Mouse (Mus musculus) CH12.LX (cell line): ENCODE results near the gene Spib. TPM values are rescaled to one million over a fixed set of nuclear protein-coding genes. Genes with fewer than 3 reads are reported as not detected.

Experiments
- DNase-seq: peaks from one replicate; pipeline ENCODE4 v3.0.0-alpha.2; 2013; ENCODE audit errors: extremely low read depth
- H3K27ac ChIP-seq: 2 replicates; pipeline ENCODE4 v1.5.1; 2012; ENCODE audit warnings: low read depth, mild to moderate bottlenecking, control low read depth, moderate library complexity; ENCODE audit not compliant: insufficient read depth
- H3K27me3 ChIP-seq: replicated peaks from 2 replicates; pipeline ENCODE3; 2012; ENCODE audit warnings: inconsistent platforms
- H3K36me3 ChIP-seq, 2 experiments: replicated peaks in 1 of 2; 2 replicates each; pipeline versions ENCODE3 to v1.6.1; 2012; ENCODE audit warnings: inconsistent platforms in 1 of 2, low read length in 1 of 2, mild to moderate bottlenecking in 1 of 2, mixed read lengths in 1 of 2, moderate library complexity in 1 of 2; ENCODE audit not compliant: control insufficient read depth in 1 of 2, insufficient read depth in 1 of 2
- H3K4me1 ChIP-seq, 2 experiments: 2 replicates each; pipeline ENCODE4 v1.6.1; 2012; ENCODE audit warnings: inconsistent platforms in 1 of 2, moderate library complexity in 1 of 2; ENCODE audit not compliant: insufficient read depth in 2 of 2, control insufficient read depth in 1 of 2
- H3K4me2 ChIP-seq: 2 replicates; pipeline ENCODE4 v1.6.1; 2012; ENCODE audit warnings: low read depth, mild to moderate bottlenecking, control low read depth; ENCODE audit not compliant: poor library complexity, insufficient read depth, severe bottlenecking
- H3K4me3 ChIP-seq, 3 experiments: fragments of 150-350 bp in 1 of 3; sonication (generic) in 1 of 3; replicated peaks in 1 of 3; 2 replicates each; pipeline versions ENCODE3 to v1.5.1; 2011 to 2012; ENCODE audit warnings: low read depth in 2 of 3, low read length in 2 of 3, mild to moderate bottlenecking in 2 of 3, moderate library complexity in 2 of 3, control low read depth in 1 of 3, improper control_type of control experiment in 1 of 3, inconsistent platforms in 1 of 3, mixed read lengths in 1 of 3; ENCODE audit not compliant: poor library complexity in 1 of 3
- H3K79me2 ChIP-seq: replicated peaks from 2 replicates; pipeline ENCODE4 v1.6.1; 2012; ENCODE audit warnings: mild to moderate bottlenecking, moderate library complexity; ENCODE audit not compliant: control insufficient read depth, poor library complexity, insufficient read depth, severe bottlenecking; ENCODE audit errors: extremely low read depth
- H3K9ac ChIP-seq: 2 replicates; pipeline ENCODE4 v1.6.1; 2012; ENCODE audit warnings: low read depth, mild to moderate bottlenecking, control low read depth, moderate library complexity; ENCODE audit not compliant: insufficient read depth
- H3K9me3 ChIP-seq: replicated peaks from 2 replicates; pipeline ENCODE3; 2012; ENCODE audit warnings: low read length, inconsistent platforms, mixed read lengths
- BHLHE40 ChIP-seq: IDR thresholded peaks from 2 replicates; pipeline ENCODE4 v1.6.1; 2011; ENCODE audit warnings: mild to moderate bottlenecking, low read depth, low read length, improper control_type of control experiment
- CHD1 ChIP-seq: IDR thresholded peaks from 2 replicates; pipeline ENCODE4 v1.6.1; 2012; ENCODE audit warnings: low read depth, low read length, improper control_type of control experiment, inconsistent platforms
- CHD2 ChIP-seq: IDR thresholded peaks from 2 replicates; pipeline ENCODE4 v1.6.1; 2011; ENCODE audit warnings: low read length, improper control_type of control experiment
- CTCF ChIP-seq, 2 experiments: IDR thresholded peaks in 1 of 2; conservative IDR thresholded peaks in 1 of 2; 2 replicates each; pipeline ENCODE4 v1.5.1; 2011 to 2012; ENCODE audit warnings: low read depth in 2 of 2, low read length in 2 of 2, improper control_type of control experiment in 1 of 2, inconsistent platforms in 1 of 2, mild to moderate bottlenecking in 1 of 2, moderate library complexity in 1 of 2
- E2F4 ChIP-seq: IDR thresholded peaks from 2 replicates; pipeline ENCODE4 v1.6.1; 2011; ENCODE audit warnings: low read depth, low read length, improper control_type of control experiment; ENCODE audit not compliant: insufficient replicate concordance
- ELF1 ChIP-seq: IDR thresholded peaks from 2 replicates; pipeline ENCODE4 v1.6.1; 2014; ENCODE audit warnings: low read depth, mild to moderate bottlenecking, inconsistent platforms, low read length, improper control_type of control experiment
- EP300 ChIP-seq: IDR thresholded peaks from 2 replicates; pipeline ENCODE4 v1.6.1; 2011; ENCODE audit warnings: low read length, improper control_type of control experiment
- ETS1 ChIP-seq: conservative IDR thresholded peaks from 2 replicates; pipeline ENCODE4 v1.6.1; 2012; ENCODE audit warnings: low read depth, mild to moderate bottlenecking, inconsistent platforms, low read length, improper control_type of control experiment, moderate library complexity
- GABPA ChIP-seq: IDR thresholded peaks from 2 replicates; pipeline ENCODE4 v1.6.1; 2012; ENCODE audit warnings: low read depth, low read length, improper control_type of control experiment, inconsistent platforms; ENCODE audit not compliant: insufficient replicate concordance
- HCFC1 ChIP-seq: IDR thresholded peaks from 2 replicates; pipeline ENCODE4 v1.6.1; 2012; ENCODE audit warnings: low read depth, mild to moderate bottlenecking, inconsistent platforms, low read length, improper control_type of control experiment
- IRF4 ChIP-seq: IDR thresholded peaks from 2 replicates; pipeline ENCODE4 v1.6.1; 2014; ENCODE audit warnings: low read depth, mild to moderate bottlenecking, inconsistent platforms, low read length, improper control_type of control experiment
- JUN ChIP-seq: IDR thresholded peaks from 2 replicates; pipeline ENCODE4 v1.6.1; 2011; ENCODE audit warnings: low read depth, mild to moderate bottlenecking, low read length, improper control_type of control experiment, moderate library complexity; ENCODE audit not compliant: insufficient read depth
- JUND ChIP-seq: conservative IDR thresholded peaks from 2 replicates; pipeline ENCODE4 v1.6.1; 2011; ENCODE audit warnings: low read depth, low read length, improper control_type of control experiment
- KAT2A ChIP-seq: IDR thresholded peaks from 2 replicates; pipeline ENCODE4 v1.6.1; 2012; ENCODE audit warnings: low read length, improper control_type of control experiment, inconsistent platforms; ENCODE audit not compliant: insufficient replicate concordance
- MAFK ChIP-seq: IDR thresholded peaks from 2 replicates; pipeline ENCODE4 v1.6.1; 2011; ENCODE audit warnings: low read length, improper control_type of control experiment; ENCODE audit not compliant: insufficient replicate concordance
- MAX ChIP-seq: IDR thresholded peaks from 2 replicates; pipeline ENCODE4 v1.6.1; 2011; ENCODE audit warnings: low read length, improper control_type of control experiment
- MAZ ChIP-seq: IDR thresholded peaks from 2 replicates; pipeline ENCODE4 v1.6.1; 2012; ENCODE audit warnings: low read depth, mild to moderate bottlenecking, inconsistent platforms, low read length, improper control_type of control experiment, moderate library complexity
- MEF2A ChIP-seq: IDR thresholded peaks from 2 replicates; pipeline ENCODE4 v1.6.1; 2014; ENCODE audit warnings: low read depth, mild to moderate bottlenecking, inconsistent platforms, low read length, improper control_type of control experiment, borderline replicate concordance
- MXI1 ChIP-seq: IDR thresholded peaks from 2 replicates; pipeline ENCODE4 v1.6.1; 2011; ENCODE audit warnings: mild to moderate bottlenecking, low read depth, low read length, improper control_type of control experiment
- MYC ChIP-seq: IDR thresholded peaks from 2 replicates; pipeline ENCODE4 v1.6.1; 2011; ENCODE audit warnings: low read depth, mild to moderate bottlenecking, improper control_type of control experiment, low read length
- NELFE ChIP-seq: IDR thresholded peaks from 2 replicates; pipeline ENCODE4 v1.6.1; 2011; ENCODE audit warnings: low read depth, low read length, improper control_type of control experiment
- NRF1 ChIP-seq: IDR thresholded peaks from 2 replicates; pipeline ENCODE4 v1.6.1; 2014; ENCODE audit warnings: low read depth, mild to moderate bottlenecking, inconsistent platforms, low read length, improper control_type of control experiment, moderate library complexity
- PAX5 ChIP-seq: IDR thresholded peaks from 2 replicates; pipeline ENCODE4 v1.6.1; 2012; ENCODE audit warnings: low read length, inconsistent platforms, mixed read lengths
- POLR2A ChIP-seq: IDR thresholded peaks from 2 replicates; pipeline ENCODE4 v1.6.1; 2011; ENCODE audit warnings: low read depth, mild to moderate bottlenecking, improper control_type of control experiment, low read length
- POLR2AphosphoS2 ChIP-seq: IDR thresholded peaks from 2 replicates; pipeline ENCODE4 v1.6.1; 2011; ENCODE audit warnings: low read depth, low read length, improper control_type of control experiment
- RAD21 ChIP-seq: IDR thresholded peaks from 2 replicates; pipeline ENCODE4 v1.6.1; 2011; ENCODE audit warnings: low read depth, mild to moderate bottlenecking, low read length, improper control_type of control experiment, moderate library complexity
- RCOR1 ChIP-seq: conservative IDR thresholded peaks from 2 replicates; pipeline ENCODE4 v1.6.1; 2012; ENCODE audit warnings: low read depth, mild to moderate bottlenecking, inconsistent platforms, low read length, improper control_type of control experiment
- SIN3A ChIP-seq: IDR thresholded peaks from 2 replicates; pipeline ENCODE4 v1.6.1; 2012; ENCODE audit warnings: low read length, improper control_type of control experiment, inconsistent platforms
- SMC3 ChIP-seq: IDR thresholded peaks from 2 replicates; pipeline ENCODE4 v1.6.1; 2011; ENCODE audit warnings: low read depth, low read length, improper control_type of control experiment
- TBP ChIP-seq: conservative IDR thresholded peaks from 2 replicates; pipeline ENCODE4 v1.6.1; 2011; ENCODE audit warnings: low read depth, low read length, improper control_type of control experiment
- TCF12 ChIP-seq: IDR thresholded peaks from 2 replicates; pipeline ENCODE4 v1.6.1; 2014; ENCODE audit warnings: low read depth, mild to moderate bottlenecking, inconsistent platforms, low read length, improper control_type of control experiment
- UBTF ChIP-seq: IDR thresholded peaks from 2 replicates; pipeline ENCODE4 v1.6.1; 2012; ENCODE audit warnings: low read depth, mild to moderate bottlenecking, inconsistent platforms, low read length, improper control_type of control experiment, moderate library complexity
- USF2 ChIP-seq: conservative IDR thresholded peaks from 2 replicates; pipeline ENCODE4 v1.6.1; 2011; ENCODE audit warnings: low read depth, low read length, improper control_type of control experiment
- ZC3H11A ChIP-seq: IDR thresholded peaks from 2 replicates; pipeline ENCODE4 v1.6.1; 2012; ENCODE audit warnings: low read depth, mild to moderate bottlenecking, inconsistent platforms, low read length, improper control_type of control experiment
- ZKSCAN1 ChIP-seq: IDR thresholded peaks from 2 replicates; pipeline ENCODE4 v1.6.1; 2012; ENCODE audit warnings: low read depth, inconsistent platforms, low read length, improper control_type of control experiment, borderline replicate concordance
- ZMIZ1 ChIP-seq: IDR thresholded peaks from 2 replicates; pipeline ENCODE4 v1.6.1; 2012; ENCODE audit warnings: low read depth, mild to moderate bottlenecking, inconsistent platforms, low read length, improper control_type of control experiment
- ZNF384 ChIP-seq: IDR thresholded peaks from 2 replicates; pipeline ENCODE4 v1.6.1; 2012; ENCODE audit warnings: low read depth, low read length, improper control_type of control experiment, inconsistent platforms
- dilution Hi-C: fragments of 300-500 bp; cut with MboI; formaldehyde crosslinking; loops from 2 replicates; pipeline ENCODE4 v1.14.3; 2020; ENCODE audit warnings: low sequenced_read_pairs; ENCODE audit not compliant: extremely low pct_unique_long_range_greater_than_20kb, extremely low pct_ligation_motif_present
- in situ Hi-C: fragments of 300-500 bp; cut with MboI; formaldehyde crosslinking; loops from 3 replicates; pipeline ENCODE4 v1.14.3; 2019; ENCODE audit warnings: low sequenced_read_pairs, low pct_ligation_motif_present, low pct_unique_long_range_greater_than_20kb, mixed read lengths
- polyA plus RNA-seq: library from polyadenylated mRNA; unstranded; fragments of >175 nt; gene quantifications from 2 replicates; pipeline ENCODE4 v1.2.1, GENCODE M21; 2012; ENCODE audit warnings: low read depth; ENCODE audit not compliant: insufficient read length
- total RNA-seq, 2 experiments: library from RNA; depleted of rRNA; stranded (reverse); fragments of 300-350 nt in 1 of 2; fragments of >200 nt in 1 of 2; gene quantifications; 2 replicates each; pipeline ENCODE4 v1.2.3; 2012 to 2014

Spib gene
- total and polyA plus RNA-seq, 3 experiments = 194 to 336 (median 200) TPM

GRCm38 (mm10) chr7:44527483-44528398, 4.1 kb downstream of the Spib start:
- Histone ChIP-seq H3K4me1 (peaks cover 29 to 55% of the 10 kb centered on the region in 2 experiments), H3K79me2 (peaks cover 10% of the 10 kb centered on the region), H3K4me2 (peak overlapping the region; percentile 59), H3K4me3 (peak overlapping the region; percentile 65 to 77 (median 72)), H3K9me3 (no peaks in the 10 kb centered on the region), H3K27ac (peak overlapping the region; percentile 77), H3K9ac (peak overlapping the region; percentile 59), H3K27me3 (no peaks in the 10 kb centered on the region), H3K36me3 (peaks cover 16 to 42% of the 10 kb centered on the region in 2 experiments)
- in situ Hi-C loops (no loop called here), dilution Hi-C loops (no loop called here)
- peak; percentile 78 for DNase-seq
- no peak for TF ChIP-seq RCOR1
- peak; percentile 72; the same call in 1 of the 2 replicates for TF ChIP-seq MXI1
- TF ChIP-seq ZKSCAN1 = no peak
- no peak; the same call in none of the 2 replicates for TF ChIP-seq TCF12
- TF ChIP-seq MAZ = peak; percentile 70; the same call in 1 of the 2 replicates
- no peak for TF ChIP-seq NELFE
- TF ChIP-seq CHD1 = peak; percentile 13; the same call in 1 of the 2 replicates
- no peak for TF ChIP-seq RAD21
- no peak for TF ChIP-seq MEF2A
- TF ChIP-seq PAX5 = no peak
- 0 out of 2 replicates have a peak, but pooled peaks have one; percentile 33 for TF ChIP-seq MYC
- TF ChIP-seq USF2 = no peak
- TF ChIP-seq SIN3A = peak; percentile 67; the same call in 1 of the 2 replicates
- no peak for TF ChIP-seq ZC3H11A
- TF ChIP-seq NRF1 = peak; percentile 83
- TF ChIP-seq POLR2A = peak; percentile 29
- TF ChIP-seq ZMIZ1 = peak; percentile 60; the same call in 1 of the 2 replicates
- TF ChIP-seq SMC3 = peak; percentile 34; the same call in 1 of the 2 replicates
- TF ChIP-seq ELF1 = no peak
- no peak for TF ChIP-seq TBP
- no peak for TF ChIP-seq JUN
- peak; percentile 46 to 66 for TF ChIP-seq CTCF (conservative IDR thresholded peaks at IDR 0.05 in 1 of 2, IDR thresholded peaks at IDR 0.05 in 1 of 2; ENCODE audit: low read depth in 2 of 2, low read length in 2 of 2)
- TF ChIP-seq ZNF384 = no peak
- no peak for TF ChIP-seq GABPA
- peak; percentile 64; the same call in 1 of the 2 replicates for TF ChIP-seq UBTF
- peak; percentile 50; the same call in 1 of the 2 replicates for TF ChIP-seq BHLHE40
- TF ChIP-seq CHD2 = 0 out of 2 replicates have a peak, but pooled peaks have one; percentile 43
- 0 out of 2 replicates have a peak, but pooled peaks have one; percentile 15 for TF ChIP-seq IRF4
- peak; percentile 34; the same call in 1 of the 2 replicates for TF ChIP-seq MAX
- no peak for TF ChIP-seq JUND
- no peak for TF ChIP-seq POLR2AphosphoS2
- no peak for TF ChIP-seq HCFC1
- TF ChIP-seq E2F4 = no peak
- no peak for TF ChIP-seq MAFK
- no peak for TF ChIP-seq EP300
- TF ChIP-seq ETS1 = 0 out of 2 replicates have a peak, but pooled peaks have one; percentile 46
- TF ChIP-seq KAT2A = no peak
